Mouse (Mus musculus): Measurements from ENCODE around the gene Pkp4. TPM values are rescaled to one million over a fixed set of nuclear protein-coding genes. Genes with fewer than 3 reads are reported as not detected.

Pkp4 gene
- polyA plus RNA-seq, 1 experiment from 2014 or later = 45.1 TPM

DNA sequence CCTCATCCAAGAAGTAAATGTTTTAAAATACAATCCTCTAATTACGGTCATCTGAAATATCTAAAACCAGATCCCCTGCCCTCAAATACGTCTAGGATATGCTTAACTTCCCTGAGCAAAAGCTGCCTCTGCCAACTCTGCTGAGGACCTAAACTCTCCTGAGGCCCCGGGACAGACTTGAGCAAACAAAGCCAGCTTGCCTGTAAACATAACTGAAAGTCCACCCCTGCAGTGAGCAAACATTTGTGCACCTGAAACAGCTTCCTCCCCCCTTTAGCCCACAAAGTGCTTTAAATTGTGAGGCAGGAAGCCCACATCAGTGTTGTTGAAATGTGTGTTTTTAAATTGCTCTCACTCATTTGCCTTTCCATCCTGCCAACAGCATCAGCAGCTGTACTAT lies 193.2 kb downstream of the Pkp4 start:
- Histone ChIP-seq H3K4me1 (ENCODE audit: control insufficient read depth, insufficient read depth, low read length) (peaks cover 6% of the 10 kb centered on the region; the same call in 1 of the 2 replicates), H3K4me2 (replicated peaks; ENCODE audit: low read depth, low read length) (no peak overlapping the region), H3K4me3 (ENCODE audit: low read depth, low read length) (no peak overlapping the region), H3K36me3 (ENCODE audit: control insufficient read depth, insufficient read depth, low read length) (no peaks in the 10 kb centered on the region; the same call in 1 of the 2 replicates), H3K27ac (ENCODE audit: low read length) (peak overlapping the region; percentile 15; the same call in 1 of the 2 replicates), H3K9ac (replicated peaks; ENCODE audit: low read depth, low read length) (no peak overlapping the region), H3K9me3 (ENCODE audit: control insufficient read depth, low read depth, low read length) (no peaks in the 10 kb centered on the region), H3K27me3 (ENCODE audit: control insufficient read depth, insufficient read depth, low read length) (no peaks in the 10 kb centered on the region)
- ATAC-seq (ENCODE audit: insufficient number of reproducible peaks, insufficient read depth, low FRiP score, low read depth) = no peak; the same call in 1 of the 2 replicates
- 55% methylated on average over 3 of the region's 3 CpGs for WGBS

GRCm38 (mm10) chr2:59355531-59356289 lies 195.1 kb downstream of the Pkp4 start:
- WGBS = 97% methylated on average over 5 of the region's 5 CpGs
- no peak overlapping the region for H3K4me3 ChIP-seq (ENCODE audit: low read depth, low read length)
- peaks cover 6% of the 10 kb centered on the region; the same call in 1 of the 2 replicates for H3K4me1 ChIP-seq (ENCODE audit: control insufficient read depth, insufficient read depth, low read length)
- no peaks in the 10 kb centered on the region; the same call in 1 of the 2 replicates for H3K36me3 ChIP-seq (ENCODE audit: control insufficient read depth, insufficient read depth, low read length)
- no peaks in the 10 kb centered on the region for H3K9me3 ChIP-seq (ENCODE audit: control insufficient read depth, low read depth, low read length)
- ATAC-seq (ENCODE audit: insufficient number of reproducible peaks, insufficient read depth, low FRiP score, low read depth) = no peak
- H3K4me2 ChIP-seq (replicated peaks; ENCODE audit: low read depth, low read length) = no peak overlapping the region
- no peak overlapping the region for H3K27ac ChIP-seq (ENCODE audit: low read length)
- no peaks in the 10 kb centered on the region for H3K27me3 ChIP-seq (ENCODE audit: control insufficient read depth, insufficient read depth, low read length)
- H3K9ac ChIP-seq (replicated peaks; ENCODE audit: low read depth, low read length) = no peak overlapping the region

- no peak for ATAC-seq (ENCODE audit: insufficient number of reproducible peaks, insufficient read depth, low FRiP score, low read depth)
- no peaks in the 10 kb centered on the region for H3K4me1 ChIP-seq (ENCODE audit: control insufficient read depth, insufficient read depth, low read length)
- no peak overlapping the region for H3K4me3 ChIP-seq (ENCODE audit: low read depth, low read length)
- H3K36me3 ChIP-seq (ENCODE audit: control insufficient read depth, insufficient read depth, low read length) = no peaks in the 10 kb centered on the region
- H3K4me2 ChIP-seq (replicated peaks; ENCODE audit: low read depth, low read length) = no peak overlapping the region
- 74% methylated on average over 9 of the region's 9 CpGs for WGBS
- no peaks in the 10 kb centered on the region for H3K27me3 ChIP-seq (ENCODE audit: control insufficient read depth, insufficient read depth, low read length)
- H3K9ac ChIP-seq (replicated peaks; ENCODE audit: low read depth, low read length) = no peak overlapping the region
- H3K27ac ChIP-seq (ENCODE audit: low read length) = no peak overlapping the region
- no peaks in the 10 kb centered on the region for H3K9me3 ChIP-seq (ENCODE audit: control insufficient read depth, low read depth, low read length)
These were observed 199.2 kb downstream of the Pkp4 start for GRCm38 (mm10) chr2:59359760-59360342.

DNA sequence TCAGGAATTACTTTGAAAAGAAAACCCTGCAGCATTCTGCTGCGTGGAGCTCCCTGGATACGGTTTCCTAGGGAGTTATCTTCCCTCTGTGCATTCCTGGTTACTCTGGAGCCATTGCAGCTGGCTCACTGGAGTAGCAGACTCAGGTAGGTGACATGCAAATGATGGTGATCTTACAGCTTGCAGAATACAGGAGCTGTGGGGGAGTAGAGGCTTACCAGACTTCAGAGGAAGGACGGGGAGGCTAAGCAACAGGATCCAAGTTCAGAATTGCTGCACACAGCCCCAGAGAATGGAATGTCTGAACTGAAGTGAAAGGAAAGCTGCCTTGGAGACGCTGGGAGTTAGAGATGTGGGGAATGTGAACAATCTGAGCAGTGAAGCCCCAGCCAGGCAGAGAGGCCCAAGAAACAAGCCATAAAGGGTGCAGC lies 200.7 kb downstream of the Pkp4 start:
- peak; percentile 33; the same call in 1 of the 2 replicates for ATAC-seq (ENCODE audit: insufficient number of reproducible peaks, insufficient read depth, low FRiP score, low read depth)
- 16% methylated on average over 4 of the region's 4 CpGs for WGBS
- no peaks in the 10 kb centered on the region for H3K9me3 ChIP-seq (ENCODE audit: control insufficient read depth, low read depth, low read length)
- H3K27ac ChIP-seq (ENCODE audit: low read length) = peak overlapping the region; percentile 28; the same call in 1 of the 2 replicates
- H3K36me3 ChIP-seq (ENCODE audit: control insufficient read depth, insufficient read depth, low read length) = no peaks in the 10 kb centered on the region
- H3K4me2 ChIP-seq (replicated peaks; ENCODE audit: low read depth, low read length) = no peak overlapping the region
- H3K4me1 ChIP-seq (ENCODE audit: control insufficient read depth, insufficient read depth, low read length) = no peaks in the 10 kb centered on the region
- no peak overlapping the region for H3K9ac ChIP-seq (replicated peaks; ENCODE audit: low read depth, low read length)
- no peak overlapping the region for H3K4me3 ChIP-seq (ENCODE audit: low read depth, low read length)
- no peaks in the 10 kb centered on the region for H3K27me3 ChIP-seq (ENCODE audit: control insufficient read depth, insufficient read depth, low read length)

GRCm38 (mm10) chr2:59364156-59364842 lies 203.6 kb downstream of the Pkp4 start:
- no peak for ATAC-seq (ENCODE audit: insufficient number of reproducible peaks, insufficient read depth, low FRiP score, low read depth)
- H3K4me1 ChIP-seq (ENCODE audit: control insufficient read depth, insufficient read depth, low read length) = no peaks in the 10 kb centered on the region
- 77% methylated on average over 3 of the region's 3 CpGs for WGBS
- H3K27me3 ChIP-seq (ENCODE audit: control insufficient read depth, insufficient read depth, low read length) = no peaks in the 10 kb centered on the region
- H3K27ac ChIP-seq (ENCODE audit: low read length) = no peak overlapping the region
- H3K4me2 ChIP-seq (replicated peaks; ENCODE audit: low read depth, low read length) = no peak overlapping the region
- no peaks in the 10 kb centered on the region for H3K36me3 ChIP-seq (ENCODE audit: control insufficient read depth, insufficient read depth, low read length)
- no peaks in the 10 kb centered on the region for H3K9me3 ChIP-seq (ENCODE audit: control insufficient read depth, low read depth, low read length)
- H3K9ac ChIP-seq (replicated peaks; ENCODE audit: low read depth, low read length) = no peak overlapping the region
- H3K4me3 ChIP-seq (ENCODE audit: low read depth, low read length) = no peak overlapping the region

DNA sequence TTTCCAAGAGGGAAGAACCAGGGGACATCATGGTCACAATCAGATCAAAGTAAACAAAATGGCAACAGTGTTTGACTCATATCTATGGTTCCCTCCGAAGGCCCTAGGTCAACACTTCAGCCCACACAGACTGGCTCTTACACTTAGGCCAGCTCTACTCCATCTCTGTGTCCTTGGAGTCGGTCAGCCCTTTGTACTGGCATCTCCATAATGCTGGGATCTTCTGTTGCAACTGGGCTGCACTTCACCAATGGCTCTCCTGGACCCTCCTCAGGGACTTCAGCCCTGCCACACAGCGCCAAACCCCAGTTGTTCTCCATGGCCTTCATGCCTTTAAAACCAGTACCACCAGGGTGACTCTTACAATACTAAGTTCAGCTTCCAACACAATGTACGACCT lies 206.5 kb downstream of the Pkp4 start:
- no peaks in the 10 kb centered on the region for H3K4me1 ChIP-seq (ENCODE audit: control insufficient read depth, insufficient read depth, low read length)
- 91% methylated on average over 4 of the region's 4 CpGs for WGBS
- H3K4me3 ChIP-seq (ENCODE audit: low read depth, low read length) = no peak overlapping the region
- no peak overlapping the region for H3K9ac ChIP-seq (replicated peaks; ENCODE audit: low read depth, low read length)
- no peaks in the 10 kb centered on the region for H3K27me3 ChIP-seq (ENCODE audit: control insufficient read depth, insufficient read depth, low read length)
- no peak overlapping the region for H3K27ac ChIP-seq (ENCODE audit: low read length)
- no peak; the same call in 1 of the 2 replicates for ATAC-seq (ENCODE audit: insufficient number of reproducible peaks, insufficient read depth, low FRiP score, low read depth)
- H3K36me3 ChIP-seq (ENCODE audit: control insufficient read depth, insufficient read depth, low read length) = no peaks in the 10 kb centered on the region
- H3K9me3 ChIP-seq (ENCODE audit: control insufficient read depth, low read depth, low read length) = no peaks in the 10 kb centered on the region
- H3K4me2 ChIP-seq (replicated peaks; ENCODE audit: low read depth, low read length) = no peak overlapping the region

DNA sequence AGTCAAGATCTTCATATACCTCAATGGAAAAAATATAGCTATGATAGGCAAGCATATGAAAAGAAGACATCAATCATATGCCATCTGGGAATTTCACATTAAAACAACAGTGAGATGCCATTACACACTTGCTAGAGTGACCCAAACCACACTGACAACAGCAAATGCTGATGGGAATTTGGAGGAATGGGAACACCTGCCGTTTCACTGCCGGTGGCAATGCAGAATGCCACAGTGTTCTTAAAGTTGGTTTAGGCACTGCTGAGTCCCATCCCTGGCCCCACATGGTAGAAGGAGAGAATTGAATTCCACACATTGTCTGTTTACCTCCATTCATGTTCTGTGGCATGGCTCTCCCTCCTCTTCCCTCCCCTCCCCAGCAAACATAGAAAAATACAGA lies 212.5 kb downstream of the Pkp4 start:
- Histone ChIP-seq H3K27ac (ENCODE audit: low read length) (no peak overlapping the region), H3K4me1 (ENCODE audit: control insufficient read depth, insufficient read depth, low read length) (no peaks in the 10 kb centered on the region), H3K27me3 (ENCODE audit: control insufficient read depth, insufficient read depth, low read length) (no peaks in the 10 kb centered on the region), H3K9me3 (ENCODE audit: control insufficient read depth, low read depth, low read length) (no peaks in the 10 kb centered on the region), H3K4me3 (ENCODE audit: low read depth, low read length) (no peak overlapping the region), H3K4me2 (replicated peaks; ENCODE audit: low read depth, low read length) (no peak overlapping the region), H3K36me3 (ENCODE audit: control insufficient read depth, insufficient read depth, low read length) (no peaks in the 10 kb centered on the region), H3K9ac (replicated peaks; ENCODE audit: low read depth, low read length) (no peak overlapping the region)
- ATAC-seq (ENCODE audit: insufficient number of reproducible peaks, insufficient read depth, low FRiP score, low read depth) = no peak
- 85% methylated on average over 2 of the region's 2 CpGs for WGBS

DNA sequence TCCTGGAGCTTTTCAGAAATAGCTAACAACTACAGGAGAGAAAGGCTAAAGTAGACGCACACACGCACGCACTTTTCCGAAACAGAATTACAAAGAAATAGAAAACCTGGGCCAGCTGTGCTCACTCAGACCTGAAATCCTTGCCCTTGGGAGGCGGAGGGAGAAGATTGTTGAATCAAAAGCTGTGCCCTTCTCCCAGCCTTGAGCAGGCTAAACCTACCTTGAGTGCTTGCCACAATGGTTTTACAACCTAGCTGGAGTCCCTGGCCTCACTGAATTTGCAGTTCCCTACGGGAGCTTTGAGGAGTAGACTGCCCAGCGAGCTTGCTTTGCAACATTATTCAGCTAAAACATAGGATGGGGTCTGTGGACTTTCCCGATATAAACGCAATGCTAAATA lies 217.4 kb downstream of the Pkp4 start:
- H3K9me3 ChIP-seq (ENCODE audit: control insufficient read depth, low read depth, low read length) = no peaks in the 10 kb centered on the region
- 71% methylated on average over 9 of the region's 9 CpGs for WGBS
- H3K4me3 ChIP-seq (ENCODE audit: low read depth, low read length) = no peak overlapping the region
- ATAC-seq (ENCODE audit: insufficient number of reproducible peaks, insufficient read depth, low FRiP score, low read depth) = no peak
- no peaks in the 10 kb centered on the region for H3K4me1 ChIP-seq (ENCODE audit: control insufficient read depth, insufficient read depth, low read length)
- H3K9ac ChIP-seq (replicated peaks; ENCODE audit: low read depth, low read length) = no peak overlapping the region
- no peak overlapping the region for H3K4me2 ChIP-seq (replicated peaks; ENCODE audit: low read depth, low read length)
- H3K36me3 ChIP-seq (ENCODE audit: control insufficient read depth, insufficient read depth, low read length) = no peaks in the 10 kb centered on the region
- no peak overlapping the region for H3K27ac ChIP-seq (ENCODE audit: low read length)
- no peaks in the 10 kb centered on the region for H3K27me3 ChIP-seq (ENCODE audit: control insufficient read depth, insufficient read depth, low read length)
